Mouse (Mus musculus) limb, embryonic 11.5 days (tissue): ENCODE results near the gene Fbxo8. TPM values are rescaled to one million over a fixed set of nuclear protein-coding genes. Genes with fewer than 3 reads are reported as not detected.

Experiments
- ATAC-seq: fragments of 200-750 bp; cut with Nextera tagmentation; 2 replicates; pipeline ENCODE4 v1.8.0; 2017; ENCODE audit warnings: low read depth; ENCODE audit not compliant: insufficient number of reproducible peaks, low FRiP score, low TSS enrichment
- DNase-seq: peaks from one replicate; pipeline ENCODE4 v3.0.0-alpha.2; 2015; ENCODE audit warnings: low spot score
- H3K27ac ChIP-seq: fragments of 300-500 bp; sonication (generic); replicated peaks from 2 replicates; pipeline ENCODE4 v1.5.1; 2014; ENCODE audit warnings: low read depth, mild to moderate bottlenecking, low read length
- H3K27me3 ChIP-seq: fragments of 300-500 bp; sonication (generic); 2 replicates; pipeline ENCODE4 v1.6.1; 2014; ENCODE audit warnings: mild to moderate bottlenecking, low read length, mixed read lengths; ENCODE audit not compliant: control insufficient read depth, insufficient read depth
- H3K36me3 ChIP-seq: fragments of 300-500 bp; sonication (generic); 2 replicates; pipeline ENCODE4 v1.6.1; 2014; ENCODE audit warnings: mild to moderate bottlenecking, low read length, moderate library complexity, mixed read lengths; ENCODE audit not compliant: control insufficient read depth, insufficient read depth
- H3K4me1 ChIP-seq: fragments of 300-500 bp; sonication (generic); 2 replicates; pipeline ENCODE4 v1.6.1; 2014; ENCODE audit warnings: low read length, mixed read lengths; ENCODE audit not compliant: control insufficient read depth, insufficient read depth
- H3K4me2 ChIP-seq: fragments of 300-500 bp; sonication (generic); 2 replicates; pipeline ENCODE4 v1.6.1; 2014; ENCODE audit warnings: low read depth, mild to moderate bottlenecking, moderate library complexity; ENCODE audit not compliant: severe bottlenecking
- H3K4me3 ChIP-seq: fragments of 300-500 bp; sonication (generic); 2 replicates; pipeline ENCODE4 v1.5.1; 2014; ENCODE audit warnings: low read depth, low read length
- H3K9ac ChIP-seq: fragments of 300-500 bp; sonication (generic); 2 replicates; pipeline ENCODE4 v1.6.1; 2014; ENCODE audit warnings: mild to moderate bottlenecking, low read length
- H3K9me3 ChIP-seq: fragments of 300-500 bp; sonication (generic); 2 replicates; pipeline ENCODE4 v1.6.1; 2016; ENCODE audit warnings: low read length; ENCODE audit not compliant: control insufficient read depth
- WGBS: fragments of 180-500 bp; shearing (Covaris S2); extraction: QIAGEN DNeasy Blood & Tissue Kit; methylation state at CpG from one replicate; pipeline ENCODE4 v1.1.7; 2014; 5-methylcytosine and 5-hydroxymethylcytosine counted together
- polyA plus RNA-seq: library from polyadenylated mRNA; unstranded; fragments of >200 nt; fragmentation: Nextera tagmentation; extraction: Ambion mirVana; gene quantifications from 2 replicates; pipeline ENCODE4 v1.2.1, GENCODE M21; 2014

The Fbxo8 gene
- polyA plus RNA-seq, 1 experiment from 2014 or later, result 54.2 TPM

GRCm38 (mm10) chr8:56530359-56530758 is 20.5 kb upstream of the Fbxo8 start:
- no peak overlapping the region for H3K9ac ChIP-seq
- H3K27me3 ChIP-seq, result no peaks in the 10 kb centered on the region
- DNase-seq (peak; percentile 84), ATAC-seq (no peak)
- H3K9me3 ChIP-seq, result no peaks in the 10 kb centered on the region
- no peak overlapping the region for H3K4me3 ChIP-seq
- no peak overlapping the region for H3K4me2 ChIP-seq
- peaks cover 2% of the 10 kb centered on the region; the same call in 1 of the 2 replicates for H3K36me3 ChIP-seq
- WGBS, result 4% methylated on average over 3 of the region's 3 CpGs
- H3K4me1 ChIP-seq, result peaks cover 3% of the 10 kb centered on the region; the same call in 1 of the 2 replicates
- H3K27ac ChIP-seq, result no peak overlapping the region

DNA sequence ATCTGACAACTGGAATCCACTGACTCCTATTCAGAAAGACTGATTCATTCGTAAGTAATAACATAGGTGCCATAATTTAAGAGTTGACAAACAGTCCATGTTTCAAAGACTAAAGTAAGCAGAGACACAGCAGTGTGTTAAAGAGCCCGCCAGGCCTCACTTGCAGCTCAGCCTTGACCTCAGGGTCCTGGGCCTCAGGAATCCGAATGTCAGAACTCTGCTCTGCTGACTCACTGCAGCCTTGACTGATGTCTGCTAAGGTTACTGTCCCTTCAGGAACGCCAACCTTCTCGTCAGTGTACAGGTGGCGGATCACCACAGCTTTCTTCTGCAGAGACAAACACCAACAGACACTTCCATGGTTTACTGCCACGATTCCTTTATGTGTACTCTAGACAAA is 10.2 kb upstream of the Fbxo8 start:
- no peaks in the 10 kb centered on the region for H3K27me3 ChIP-seq
- no peak for ATAC-seq
- H3K9ac ChIP-seq, result no peak overlapping the region
- H3K9me3 ChIP-seq, result no peaks in the 10 kb centered on the region
- H3K4me3 ChIP-seq, result no peak overlapping the region
- H3K4me2 ChIP-seq, result no peak overlapping the region
- no peak overlapping the region for H3K27ac ChIP-seq
- no peak for DNase-seq
- peaks cover 6% of the 10 kb centered on the region; the same call in 1 of the 2 replicates for H3K36me3 ChIP-seq
- H3K4me1 ChIP-seq, result no peaks in the 10 kb centered on the region
- WGBS, result 91% methylated on average over 7 of the region's 7 CpGs

DNA sequence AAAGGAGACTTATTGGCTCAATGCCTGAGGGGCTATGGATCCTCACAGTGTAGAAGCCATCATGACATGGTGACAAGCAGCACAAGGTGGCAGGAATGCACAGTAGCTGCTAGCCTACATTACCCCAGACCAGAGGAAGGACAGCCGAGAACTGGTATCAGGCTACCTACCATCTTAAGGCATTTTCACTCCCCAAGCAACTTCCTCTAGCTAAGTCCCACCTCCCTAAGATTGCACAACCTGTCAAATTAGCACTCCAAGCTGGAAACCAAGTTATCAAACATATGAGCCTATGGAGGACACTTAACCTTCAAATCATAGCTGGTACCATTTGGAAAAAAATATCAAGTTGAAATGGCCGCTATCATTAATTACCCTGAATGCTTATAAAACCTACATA is 3.0 kb upstream of the Fbxo8 start:
- H3K27ac ChIP-seq, result no peak overlapping the region
- WGBS, result 90% methylated on average over 2 of the region's 2 CpGs
- no peak for ATAC-seq

GRCm38 (mm10) chr8:56551361-56551852 is 517 bp downstream of the Fbxo8 start:
- under 1% methylated on average over 28 of the region's 28 CpGs for WGBS
- no peaks in the 10 kb centered on the region for H3K36me3 ChIP-seq
- peak; percentile 93 for ATAC-seq
- peak overlapping the region; percentile 96 for H3K4me3 ChIP-seq
- no peaks in the 10 kb centered on the region for H3K27me3 ChIP-seq
- peak overlapping the region; percentile 74 for H3K9ac ChIP-seq
- DNase-seq, result peak; percentile 85
- H3K9me3 ChIP-seq, result no peaks in the 10 kb centered on the region
- peak overlapping the region; percentile 60 for H3K4me2 ChIP-seq
- peaks cover 5% of the 10 kb centered on the region; the same call in 1 of the 2 replicates for H3K4me1 ChIP-seq
- peak overlapping the region; percentile 17 for H3K27ac ChIP-seq

More for the DNA sequence above, 3.0 kb upstream of the Fbxo8 start:
- Histone ChIP-seq H3K27me3 (no peaks in the 10 kb centered on the region), H3K36me3 (no peaks in the 10 kb centered on the region), H3K4me1 (peaks cover 5% of the 10 kb centered on the region; the same call in 1 of the 2 replicates), H3K9me3 (no peaks in the 10 kb centered on the region), H3K4me3 (no peak overlapping the region), H3K9ac (no peak overlapping the region), H3K4me2 (no peak overlapping the region)
- no peak for DNase-seq

GRCm38 (mm10) chr8:56552045-56552444 is 1.2 kb downstream of the Fbxo8 start:
- WGBS, result 32% methylated on average over 10 of the region's 10 CpGs
- H3K4me2 ChIP-seq, result peak overlapping the region; percentile 60
- peak; percentile 25 for DNase-seq
- H3K27me3 ChIP-seq, result no peaks in the 10 kb centered on the region
- H3K27ac ChIP-seq, result no peak overlapping the region
- H3K9me3 ChIP-seq, result no peaks in the 10 kb centered on the region
- H3K9ac ChIP-seq, result peak overlapping the region; percentile 74
- H3K36me3 ChIP-seq, result no peaks in the 10 kb centered on the region
- peaks cover 5% of the 10 kb centered on the region; the same call in 1 of the 2 replicates for H3K4me1 ChIP-seq
- ATAC-seq, result no peak
- H3K4me3 ChIP-seq, result peak overlapping the region; percentile 96

- no peaks in the 10 kb centered on the region for H3K36me3 ChIP-seq
- DNase-seq (no peak), ATAC-seq (no peak)
- peak overlapping the region; percentile 6; the same call in 1 of the 2 replicates for H3K4me3 ChIP-seq
- H3K27me3 ChIP-seq, result no peaks in the 10 kb centered on the region
- no peaks in the 10 kb centered on the region for H3K9me3 ChIP-seq
- peaks cover 5% of the 10 kb centered on the region; the same call in 1 of the 2 replicates for H3K4me1 ChIP-seq
- 76% methylated on average over 5 of the region's 5 CpGs for WGBS
- H3K27ac ChIP-seq, result no peak overlapping the region
- no peak overlapping the region; the same call in 1 of the 2 replicates for H3K9ac ChIP-seq
- H3K4me2 ChIP-seq, result no peak overlapping the region; the same call in 1 of the 2 replicates
Observed at GRCm38 (mm10) chr8:56552551-56553103, 1.7 kb downstream of the Fbxo8 start.

GRCm38 (mm10) chr8:56564399-56565047 is 13.6 kb downstream of the Fbxo8 start:
- Histone ChIP-seq H3K27me3 (no peaks in the 10 kb centered on the region), H3K27ac (no peak overlapping the region), H3K4me1 (no peaks in the 10 kb centered on the region), H3K9me3 (no peaks in the 10 kb centered on the region), H3K36me3 (no peaks in the 10 kb centered on the region), H3K4me2 (no peak overlapping the region), H3K4me3 (no peak overlapping the region), H3K9ac (no peak overlapping the region)
- WGBS, result 85% methylated on average over 4 of the region's 4 CpGs
- ATAC-seq (no peak), DNase-seq (no peak)

- Histone ChIP-seq H3K9ac (no peak overlapping the region), H3K4me1 (no peaks in the 10 kb centered on the region), H3K9me3 (no peaks in the 10 kb centered on the region), H3K36me3 (no peaks in the 10 kb centered on the region), H3K27ac (no peak overlapping the region), H3K4me2 (no peak overlapping the region), H3K4me3 (no peak overlapping the region), H3K27me3 (no peaks in the 10 kb centered on the region)
- WGBS, result 95% methylated on average over 9 of the region's 9 CpGs
- ATAC-seq (no peak), DNase-seq (no peak)
Observed at GRCm38 (mm10) chr8:56566856-56567255, 16.0 kb downstream of the Fbxo8 start.
